Mouse (Mus musculus) MEL (cell line): Measurements from ENCODE around the gene Fosl1.

Experiments
- POLR2A ChIP-seq, 2 experiments: IDR thresholded peaks; 2 replicates each; pipeline ENCODE4 v1.6.1; 2011 to 2012; ENCODE audit warnings: low read length in 2 of 2, mild to moderate bottlenecking in 2 of 2, control low read depth in 1 of 2, improper control_type of control experiment in 1 of 2, low read depth in 1 of 2, moderate library complexity in 1 of 2; ENCODE audit not compliant: control insufficient read depth in 1 of 2, insufficient read depth in 1 of 2, poor library complexity in 1 of 2
- POLR2AphosphoS5 ChIP-seq: IDR thresholded peaks from 2 replicates; pipeline ENCODE4 v1.6.1; 2012; ENCODE audit warnings: low read depth, borderline replicate concordance, mild to moderate bottlenecking, inconsistent platforms, low read length, moderate library complexity, mixed read lengths
- RAD21 ChIP-seq: IDR thresholded peaks from 2 replicates; pipeline ENCODE4 v1.6.1; 2011; ENCODE audit warnings: mild to moderate bottlenecking, low read depth, low read length, improper control_type of control experiment

- no peak for TF ChIP-seq RAD21
- no peak for TF ChIP-seq POLR2AphosphoS5
- no peak for TF ChIP-seq POLR2A (IDR thresholded peaks at IDR 0.05; ENCODE audit: control insufficient read depth in 1 of 2, insufficient read depth in 1 of 2, low read depth in 1 of 2, low read length in 2 of 2, poor library complexity in 1 of 2)
These were observed 25.6 kb upstream of the Fosl1 start for GRCm38 (mm10) chr19:5421784-5422183.
